Mouse (Mus musculus) forebrain, embryonic 16.5 days (tissue): ENCODE data around the gene Disp1. TPM values are rescaled to one million over a fixed set of nuclear protein-coding genes. Genes with fewer than 3 reads are reported as not detected.
A peak's percentile ranks its signal among the peaks of the same experiment; 100 is the strongest.

ENCODE experiments used
- ATAC-seq: fragments of 200-750 bp; cut with Nextera tagmentation; 2 replicates; pipeline ENCODE4 v1.8.0; 2017; ENCODE audit warnings: mild to moderate bottlenecking, moderate library complexity
- H3K27ac ChIP-seq: fragments of 300-500 bp; sonication (generic); 2 replicates; pipeline ENCODE4 v1.5.1; 2014; ENCODE audit warnings: low read length, control low read depth
- H3K27me3 ChIP-seq: fragments of 300-500 bp; sonication (generic); replicated peaks from 2 replicates; pipeline ENCODE4 v1.6.1; 2014; ENCODE audit warnings: low read length; ENCODE audit not compliant: control insufficient read depth, insufficient read depth
- H3K36me3 ChIP-seq: fragments of 300-500 bp; sonication (generic); 2 replicates; pipeline ENCODE4 v1.6.1; 2014; ENCODE audit not compliant: control insufficient read depth, insufficient read depth
- H3K4me1 ChIP-seq: fragments of 300-500 bp; sonication (generic); replicated peaks from 2 replicates; pipeline ENCODE4 v1.6.1; 2014; ENCODE audit warnings: low read length; ENCODE audit not compliant: control insufficient read depth, insufficient read depth
- H3K4me2 ChIP-seq: fragments of 300-500 bp; sonication (generic); 2 replicates; pipeline ENCODE4 v1.6.1; 2014; ENCODE audit warnings: mild to moderate bottlenecking, low read length, control low read depth
- H3K4me3 ChIP-seq: fragments of 300-500 bp; sonication (generic); replicated peaks from 2 replicates; pipeline ENCODE4 v1.5.1; 2014; ENCODE audit warnings: mild to moderate bottlenecking, low read length, control low read depth
- H3K9ac ChIP-seq: fragments of 300-500 bp; sonication (generic); replicated peaks from 2 replicates; pipeline ENCODE4 v1.6.1; 2014; ENCODE audit warnings: low read depth, low read length, control low read depth
- H3K9me3 ChIP-seq: fragments of 300-500 bp; sonication (generic); 2 replicates; pipeline ENCODE4 v1.6.1; 2016; ENCODE audit warnings: low read length; ENCODE audit not compliant: control insufficient read depth
- WGBS: fragments of 180-500 bp; shearing (Covaris S2); extraction: QIAGEN DNeasy Blood & Tissue Kit; methylation state at CpG from one replicate; pipeline ENCODE4 v1.1.7; 2014; 5-methylcytosine and 5-hydroxymethylcytosine counted together
- polyA plus RNA-seq: library from polyadenylated mRNA; unstranded; fragments of >200 nt; fragmentation: Nextera tagmentation; extraction: Ambion mirVana; gene quantifications from 2 replicates; pipeline ENCODE4 v1.2.1, GENCODE M21; 2015

The Disp1 gene
- polyA plus RNA-seq, 1 experiment from 2014 or later = 6.4 TPM

- ATAC-seq = no peak
- no peak overlapping the region for H3K4me3 ChIP-seq
- no peak overlapping the region for H3K9ac ChIP-seq
- H3K27ac ChIP-seq = no peak overlapping the region
- H3K4me2 ChIP-seq = no peak overlapping the region
- no peaks in the 10 kb centered on the region for H3K27me3 ChIP-seq
- no peaks in the 10 kb centered on the region for H3K36me3 ChIP-seq
- peaks cover 3% of the 10 kb centered on the region; the same call in 1 of the 2 replicates for H3K4me1 ChIP-seq
- 86% methylated on average over 4 of the region's 4 CpGs for WGBS
- H3K9me3 ChIP-seq = no peaks in the 10 kb centered on the region
Measured at GRCm38 (mm10) chr1:183127246-183127645, 94.1 kb downstream of the Disp1 start.

GRCm38 (mm10) chr1:183123725-183124124 is 97.6 kb downstream of the Disp1 start:
- 41% methylated on average over 3 of the region's 3 CpGs for WGBS
- ATAC-seq = no peak
- H3K9me3 ChIP-seq = no peaks in the 10 kb centered on the region
- no peak overlapping the region for H3K9ac ChIP-seq
- H3K36me3 ChIP-seq = no peaks in the 10 kb centered on the region
- no peaks in the 10 kb centered on the region for H3K27me3 ChIP-seq
- peaks cover 3% of the 10 kb centered on the region for H3K4me1 ChIP-seq
- no peak overlapping the region for H3K4me3 ChIP-seq
- H3K4me2 ChIP-seq = no peak overlapping the region
- H3K27ac ChIP-seq = no peak overlapping the region

- no peak overlapping the region for H3K4me3 ChIP-seq
- no peak for ATAC-seq
- no peaks in the 10 kb centered on the region for H3K9me3 ChIP-seq
- 96% methylated on average over 12 of the region's 12 CpGs for WGBS
- peaks cover 12% of the 10 kb centered on the region for H3K4me1 ChIP-seq
- no peak overlapping the region for H3K27ac ChIP-seq
- no peak overlapping the region for H3K9ac ChIP-seq
- H3K27me3 ChIP-seq = no peaks in the 10 kb centered on the region
- no peaks in the 10 kb centered on the region for H3K36me3 ChIP-seq
- no peak overlapping the region for H3K4me2 ChIP-seq
Measured at GRCm38 (mm10) chr1:183120341-183120923, 100.9 kb downstream of the Disp1 start.

- Histone ChIP-seq H3K4me3 (no peak overlapping the region), H3K4me2 (no peak overlapping the region), H3K36me3 (no peaks in the 10 kb centered on the region), H3K9me3 (no peaks in the 10 kb centered on the region), H3K4me1 (peaks cover 14% of the 10 kb centered on the region), H3K9ac (no peak overlapping the region), H3K27ac (no peak overlapping the region), H3K27me3 (no peaks in the 10 kb centered on the region)
- peak; percentile 79 for ATAC-seq
- WGBS = 32% methylated on average over 21 of the region's 21 CpGs
Measured at GRCm38 (mm10) chr1:183117827-183118825, 103.2 kb downstream of the Disp1 start.

GRCm38 (mm10) chr1:183116946-183117826 is 104.1 kb downstream of the Disp1 start:
- Histone ChIP-seq H3K27me3 (no peaks in the 10 kb centered on the region), H3K27ac (no peak overlapping the region), H3K9ac (no peak overlapping the region), H3K4me1 (peaks cover 14% of the 10 kb centered on the region), H3K36me3 (no peaks in the 10 kb centered on the region), H3K9me3 (no peaks in the 10 kb centered on the region), H3K4me3 (no peak overlapping the region), H3K4me2 (no peak overlapping the region)
- WGBS = 84% methylated on average over 15 of the region's 15 CpGs
- no peak for ATAC-seq

- no peak for ATAC-seq
- WGBS = 76% methylated on average over 10 of the region's 10 CpGs
- H3K36me3 ChIP-seq = no peaks in the 10 kb centered on the region
Measured at GRCm38 (mm10) chr1:183116441-183116840, 104.9 kb downstream of the Disp1 start.

GRCm38 (mm10) chr1:183115076-183115475 is 106.2 kb downstream of the Disp1 start:
- no peak for ATAC-seq

More at GRCm38 (mm10) chr1:183116441-183116840, 104.9 kb downstream of the Disp1 start:
- no peak overlapping the region for H3K4me3 ChIP-seq
- H3K9me3 ChIP-seq = no peaks in the 10 kb centered on the region
- H3K4me1 ChIP-seq = peaks cover 14% of the 10 kb centered on the region
- H3K4me2 ChIP-seq = no peak overlapping the region
- H3K9ac ChIP-seq = no peak overlapping the region
- no peak overlapping the region for H3K27ac ChIP-seq
- no peaks in the 10 kb centered on the region for H3K27me3 ChIP-seq

GRCm38 (mm10) chr1:183114554-183114953 is 106.8 kb downstream of the Disp1 start:
- Histone ChIP-seq H3K4me1 (peaks cover 14% of the 10 kb centered on the region), H3K27ac (no peak overlapping the region), H3K36me3 (no peaks in the 10 kb centered on the region), H3K27me3 (no peaks in the 10 kb centered on the region), H3K4me2 (no peak overlapping the region), H3K9ac (no peak overlapping the region), H3K4me3 (no peak overlapping the region), H3K9me3 (no peaks in the 10 kb centered on the region)
- ATAC-seq = no peak
- 53% methylated on average over 6 of the region's 6 CpGs for WGBS

More at GRCm38 (mm10) chr1:183115076-183115475, 106.2 kb downstream of the Disp1 start:
- no peak overlapping the region for H3K27ac ChIP-seq
- WGBS = 89% methylated on average over 7 of the region's 7 CpGs
- H3K36me3 ChIP-seq = no peaks in the 10 kb centered on the region
- no peak overlapping the region for H3K4me2 ChIP-seq
- H3K4me1 ChIP-seq = peaks cover 14% of the 10 kb centered on the region
- H3K4me3 ChIP-seq = no peak overlapping the region
- H3K9ac ChIP-seq = no peak overlapping the region
- no peaks in the 10 kb centered on the region for H3K9me3 ChIP-seq
- H3K27me3 ChIP-seq = no peaks in the 10 kb centered on the region

- Histone ChIP-seq H3K4me1 (peaks cover 10% of the 10 kb centered on the region), H3K4me2 (no peak overlapping the region), H3K36me3 (no peaks in the 10 kb centered on the region), H3K27ac (no peak overlapping the region), H3K4me3 (no peak overlapping the region), H3K9me3 (no peaks in the 10 kb centered on the region), H3K9ac (no peak overlapping the region), H3K27me3 (no peaks in the 10 kb centered on the region)
- WGBS = 61% methylated on average over 9 of the region's 9 CpGs
- no peak for ATAC-seq
Measured at GRCm38 (mm10) chr1:183113546-183113945, 107.8 kb downstream of the Disp1 start.
